Mouse (Mus musculus): Measurements from ENCODE around the gene Hhat. TPM values are rescaled to one million over a fixed set of nuclear protein-coding genes. Genes with fewer than 3 reads are reported as not detected.

The Hhat gene
- polyA plus RNA-seq, 1 experiment = 6.0 TPM

- DNase-seq (ENCODE audit: low read depth) = no peak
Measured at GRCm38 (mm10) chr1:192489908-192490825, 280.9 kb downstream of the Hhat start.

GRCm38 (mm10) chr1:192487571-192487970 is 283.5 kb downstream of the Hhat start:
- DNase-seq (ENCODE audit: low read depth) = no peak

- DNase-seq (ENCODE audit: low read depth) = no peak
Measured at GRCm38 (mm10) chr1:192485030-192485429, 286.0 kb downstream of the Hhat start.

- no peak for DNase-seq (ENCODE audit: low read depth)
Measured at GRCm38 (mm10) chr1:192481446-192481845, 289.6 kb downstream of the Hhat start.

- no peak for DNase-seq (ENCODE audit: low read depth)
Measured at GRCm38 (mm10) chr1:192480072-192480784, 290.8 kb downstream of the Hhat start.

GRCm38 (mm10) chr1:192478176-192478575 is 292.8 kb downstream of the Hhat start:
- DNase-seq (ENCODE audit: low read depth) = no peak

GRCm38 (mm10) chr1:192477556-192477955 is 293.5 kb downstream of the Hhat start:
- DNase-seq (ENCODE audit: low read depth) = no peak

- no peak for DNase-seq (ENCODE audit: low read depth)
Measured at GRCm38 (mm10) chr1:192476704-192477103, 294.3 kb downstream of the Hhat start.

GRCm38 (mm10) chr1:192473134-192473533 is 297.9 kb downstream of the Hhat start:
- no peak for DNase-seq (ENCODE audit: low read depth)

GRCm38 (mm10) chr1:192472366-192472765 is 298.7 kb downstream of the Hhat start:
- DNase-seq (ENCODE audit: low read depth) = no peak

- no peak for DNase-seq (ENCODE audit: low read depth)
Measured at GRCm38 (mm10) chr1:192463732-192464131, 307.3 kb downstream of the Hhat start.

GRCm38 (mm10) chr1:192457526-192458206 is 313.4 kb downstream of the Hhat start:
- DNase-seq (ENCODE audit: low read depth) = no peak

GRCm38 (mm10) chr1:192457037-192457436 is 314.0 kb downstream of the Hhat start:
- no peak for DNase-seq (ENCODE audit: low read depth)

GRCm38 (mm10) chr1:192454981-192455380 is 316.0 kb downstream of the Hhat start:
- DNase-seq (ENCODE audit: low read depth) = no peak

- DNase-seq (ENCODE audit: low read depth) = no peak
Measured at GRCm38 (mm10) chr1:192454501-192454900, 316.5 kb downstream of the Hhat start.

GRCm38 (mm10) chr1:192451722-192452121 is 319.3 kb downstream of the Hhat start:
- no peak for DNase-seq (ENCODE audit: low read depth)

GRCm38 (mm10) chr1:192450425-192450824 is 320.6 kb downstream of the Hhat start:
- DNase-seq (ENCODE audit: low read depth) = no peak

GRCm38 (mm10) chr1:192449572-192450351 is 321.3 kb downstream of the Hhat start:
- DNase-seq (ENCODE audit: low read depth) = no peak

- DNase-seq (ENCODE audit: low read depth) = peak; percentile 89
Measured at GRCm38 (mm10) chr1:192448512-192448911, 322.5 kb downstream of the Hhat start.

GRCm38 (mm10) chr1:192447666-192448065 is 323.4 kb downstream of the Hhat start:
- no peak for DNase-seq (ENCODE audit: low read depth)

Measured in gonadal fat pad, adult 2 months (tissue).